Mouse (Mus musculus): ENCODE data around the gene Surf4.
"Not testable (repeated sequence)": the region's sequence is repeated elsewhere in the genome, so short reads cannot be mapped to it uniquely, and the experiment has no call there.

Gene Surf4

DNA sequence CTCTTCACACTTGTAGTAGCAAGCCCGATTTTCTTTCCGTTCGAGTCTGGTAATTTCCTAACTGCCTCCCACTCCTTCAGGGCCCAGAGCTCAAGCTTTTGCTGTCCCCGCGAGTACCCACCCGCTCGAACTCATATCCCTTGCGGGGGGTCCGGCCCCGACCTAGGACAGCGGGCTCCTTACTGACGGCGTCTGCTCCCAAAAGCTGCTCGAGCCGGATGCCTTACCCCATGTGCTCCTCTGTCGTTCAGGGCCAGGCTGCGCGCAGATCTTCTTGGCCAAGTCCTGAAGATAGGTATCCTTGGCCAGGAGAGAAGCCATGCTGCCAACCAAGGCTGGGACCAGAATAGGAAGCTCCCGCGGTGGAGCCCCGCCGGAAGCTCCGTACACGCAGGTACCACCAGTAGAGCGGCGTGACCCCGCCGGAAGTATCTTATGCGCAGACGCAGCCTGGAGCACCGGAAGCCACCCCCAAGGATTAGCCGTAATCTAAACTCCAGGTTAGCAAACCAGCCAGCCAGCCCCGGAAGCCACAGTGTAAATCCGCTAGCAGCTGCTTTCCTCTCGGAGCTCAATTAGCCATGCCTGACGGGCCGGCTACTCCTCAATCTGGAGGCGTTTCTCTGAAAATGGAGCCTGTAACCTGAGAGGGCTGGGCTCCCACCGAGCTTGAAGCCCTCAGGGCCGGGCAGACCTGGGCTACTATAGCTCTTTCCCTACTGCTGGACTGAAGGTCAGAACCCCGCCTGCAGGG, 31.1 kb downstream of the Surf4 start, which contains the start of gene Surf6:
Surf6 (minus strand) TSS at position 413 of the 754 bp plus-strand sequence.
- peak; percentile 97 for DNase-seq (ENCODE audit: extremely low read depth, low read depth)

GRCm38 (mm10) chr2:26901834-26902400, 31.8 kb downstream of the Surf4 start:
- DNase-seq (ENCODE audit: extremely low read depth, low read depth): no peak

DNA sequence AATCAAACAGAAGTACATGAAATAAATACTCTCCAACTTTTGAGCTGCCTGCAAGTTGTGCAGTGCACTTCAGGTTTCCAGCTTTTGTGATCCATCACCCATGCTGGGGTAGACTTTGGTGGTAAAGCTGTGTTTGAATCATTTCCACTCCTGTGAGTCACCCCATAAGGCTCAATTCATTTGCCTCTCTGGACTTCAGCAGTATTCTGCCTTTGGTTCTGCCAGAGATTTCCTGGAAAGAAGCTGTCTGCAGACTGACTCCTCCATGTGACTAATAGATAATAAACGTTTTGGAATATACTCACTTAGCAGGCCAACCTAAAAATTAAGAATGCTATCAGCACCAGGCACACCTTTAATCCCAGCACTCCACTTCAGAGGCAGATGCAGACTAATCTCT, 33.0 kb downstream of the Surf4 start:
- no peak for DNase-seq (ENCODE audit: extremely low read depth, low read depth)

GRCm38 (mm10) chr2:26895898-26896297, 37.8 kb downstream of the Surf4 start:
- no peak for DNase-seq (ENCODE audit: extremely low read depth, low read depth)

DNA sequence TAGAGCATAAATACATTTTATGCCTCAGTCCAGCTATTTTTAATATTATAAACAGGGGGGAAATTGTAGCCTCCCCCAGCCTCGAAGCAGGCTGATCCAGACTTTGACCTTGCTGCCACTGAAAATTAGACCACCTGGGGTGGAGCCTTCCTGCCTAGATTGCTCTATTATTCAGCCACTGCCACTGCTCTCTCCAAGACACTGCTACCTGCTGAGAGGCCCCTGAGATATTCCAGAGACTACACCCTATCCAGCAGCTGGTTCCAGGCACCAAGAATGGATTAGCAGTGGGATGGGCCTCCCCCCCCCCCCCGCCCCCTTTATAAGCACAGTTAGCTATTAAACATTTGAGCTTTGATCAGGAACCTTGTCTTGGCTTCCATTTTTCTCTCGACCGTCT, 47.6 kb downstream of the Surf4 start:
- DNase-seq (ENCODE audit: extremely low read depth, low read depth): not testable (repeated sequence)

DNA sequence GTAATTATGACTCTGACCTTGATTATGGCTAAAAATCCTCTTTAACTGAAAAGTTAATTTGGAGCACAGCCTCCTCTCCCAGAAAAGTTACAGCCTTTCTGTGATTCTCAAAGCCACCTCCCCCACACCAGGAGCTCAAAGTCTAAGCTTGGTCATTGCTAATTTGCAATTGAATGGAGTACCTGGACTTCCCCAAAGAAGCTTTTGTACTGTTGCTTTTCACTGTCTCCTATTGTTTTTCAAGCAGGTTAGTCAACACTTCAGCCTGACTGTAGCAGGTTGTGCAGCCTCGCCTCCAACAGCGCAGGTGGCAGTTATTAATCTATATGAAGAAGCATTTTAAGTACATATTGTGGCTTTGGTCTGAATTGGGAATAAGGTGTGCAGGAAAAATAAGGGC, 48.2 kb downstream of the Surf4 start:
- DNase-seq (ENCODE audit: extremely low read depth, low read depth): not testable (repeated sequence)

DNA sequence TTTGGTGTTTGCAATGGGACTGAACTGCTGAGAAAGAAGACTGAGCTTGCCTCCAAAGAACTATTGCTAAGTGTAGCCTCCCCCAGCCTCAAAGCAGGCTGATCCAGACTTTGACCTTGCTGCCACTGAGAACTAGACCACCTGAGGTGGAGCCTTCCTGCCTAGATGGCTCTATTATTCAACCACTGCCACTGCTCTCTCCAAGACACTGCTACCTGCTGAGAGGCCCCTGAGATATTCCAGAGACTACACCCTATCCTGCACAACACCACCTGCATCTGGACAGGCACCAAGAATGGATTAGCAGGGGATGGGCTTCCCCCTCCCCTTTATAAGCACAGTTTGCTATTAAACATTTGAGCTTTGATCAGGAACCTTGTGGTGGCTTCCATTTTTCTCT, 55.2 kb downstream of the Surf4 start:
- DNase-seq (ENCODE audit: extremely low read depth, low read depth): no peak

DNA sequence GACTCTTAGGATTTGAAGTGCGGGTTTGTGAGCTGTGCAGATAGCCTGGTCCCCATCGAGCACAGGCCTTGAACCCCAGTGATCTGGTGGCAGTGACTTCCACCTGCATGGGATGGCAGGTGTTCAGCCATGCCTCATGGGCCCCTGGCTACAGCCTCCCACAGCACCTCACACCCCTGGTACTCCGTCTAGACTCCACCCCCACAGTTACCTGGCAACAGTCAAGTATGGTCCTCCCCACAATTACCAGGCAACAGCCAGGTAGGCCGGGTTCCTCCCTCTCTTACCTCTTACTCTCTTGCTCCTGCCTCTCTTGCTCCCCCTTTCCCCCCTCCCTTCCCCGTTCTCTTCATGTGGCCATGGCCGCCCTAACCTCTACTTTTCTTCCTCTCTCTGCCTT, 63.1 kb downstream of the Surf4 start:
- no peak for DNase-seq (ENCODE audit: extremely low read depth, low read depth)

Measured in MEL-GATA-1-ER (cell line).